Mouse (Mus musculus) heart, adult 2 months (tissue): ENCODE results near the gene Slc13a2.

Source experiments
- EP300 ChIP-seq: fragments of 200-500 bp; IDR thresholded peaks from 2 replicates; pipeline ENCODE4 v1.6.1; 2011; ENCODE audit warnings: low read depth, low read length, control low read depth; ENCODE audit not compliant: insufficient read depth
- POLR2A ChIP-seq: fragments of 200-500 bp; IDR thresholded peaks from 2 replicates; pipeline ENCODE4 v1.6.1; 2011; ENCODE audit warnings: mild to moderate bottlenecking, low read depth, low read length, control low read depth; ENCODE audit not compliant: insufficient read depth

- TF ChIP-seq POLR2A, result no peak
- no peak for TF ChIP-seq EP300
Observed at GRCm38 (mm10) chr11:78396950-78397349, 25.1 kb downstream of the Slc13a2 start.
